Mouse (Mus musculus) limb, embryonic 14.5 days (tissue): ENCODE measurements at regions not wholly inside any gene's neighbourhood (a gene's known extent, or its start where the extent isn't known, plus 50 kb on each side); places are given as distances from the start of the nearest gene placed in this dataset.

Experiments
- ATAC-seq: fragments of 200-750 bp; cut with Nextera tagmentation; 2 replicates; pipeline ENCODE4 v1.8.0; 2017; ENCODE audit warnings: low read depth, moderate number of reproducible peaks, moderate TSS enrichment; ENCODE audit not compliant: low FRiP score
- DNase-seq: peaks from one replicate; pipeline ENCODE4 v3.0.0-alpha.2; 2015; ENCODE audit warnings: low spot score
- H3K27ac ChIP-seq: fragments of 300-500 bp; sonication (generic); replicated peaks from 2 replicates; pipeline ENCODE4 v1.5.1; 2014; ENCODE audit warnings: low read depth, mild to moderate bottlenecking, low read length, moderate library complexity, mixed read lengths
- H3K27me3 ChIP-seq: fragments of 300-500 bp; sonication (generic); 2 replicates; pipeline ENCODE4 v1.6.1; 2014; ENCODE audit warnings: low read length, mixed read lengths; ENCODE audit not compliant: control insufficient read depth, insufficient read depth
- H3K36me3 ChIP-seq: fragments of 300-500 bp; sonication (generic); 2 replicates; pipeline ENCODE4 v1.6.1; 2014; ENCODE audit warnings: mild to moderate bottlenecking, low read length, moderate library complexity, mixed read lengths; ENCODE audit not compliant: control insufficient read depth, insufficient read depth
- H3K4me1 ChIP-seq: fragments of 300-500 bp; sonication (generic); 2 replicates; pipeline ENCODE4 v1.6.1; 2014; ENCODE audit warnings: antibody characterized with exemption, low read length, mixed read lengths; ENCODE audit not compliant: control insufficient read depth, insufficient read depth
- H3K4me2 ChIP-seq: fragments of 300-500 bp; sonication (generic); replicated peaks from 2 replicates; pipeline ENCODE4 v1.6.1; 2014; ENCODE audit warnings: low read depth, mild to moderate bottlenecking, low read length, moderate library complexity; ENCODE audit not compliant: severe bottlenecking
- H3K4me3 ChIP-seq: fragments of 300-500 bp; sonication (generic); replicated peaks from 2 replicates; pipeline ENCODE4 v1.5.1; 2014; ENCODE audit warnings: low read length
- H3K9ac ChIP-seq: fragments of 300-500 bp; sonication (generic); 2 replicates; pipeline ENCODE4 v1.6.1; 2014; ENCODE audit warnings: mild to moderate bottlenecking, low read depth, low read length, moderate library complexity; ENCODE audit not compliant: severe bottlenecking
- H3K9me3 ChIP-seq: fragments of 300-500 bp; sonication (generic); 2 replicates; pipeline ENCODE4 v1.6.1; 2016; ENCODE audit warnings: low read length; ENCODE audit not compliant: control insufficient read depth
- POLR2A ChIP-seq: fragments of 200-500 bp; IDR thresholded peaks from 2 replicates; pipeline ENCODE4 v1.8.0; 2012; ENCODE audit warnings: inconsistent platforms, mild to moderate bottlenecking, moderate library complexity, borderline replicate concordance; ENCODE audit not compliant: insufficient read depth, insufficient read length; ENCODE audit errors: extremely low read depth
- WGBS: fragments of 180-500 bp; shearing (Covaris S2); extraction: QIAGEN DNeasy Blood & Tissue Kit; methylation state at CpG from one replicate; pipeline ENCODE4 v1.1.7; 2014; 5-methylcytosine and 5-hydroxymethylcytosine counted together

DNA sequence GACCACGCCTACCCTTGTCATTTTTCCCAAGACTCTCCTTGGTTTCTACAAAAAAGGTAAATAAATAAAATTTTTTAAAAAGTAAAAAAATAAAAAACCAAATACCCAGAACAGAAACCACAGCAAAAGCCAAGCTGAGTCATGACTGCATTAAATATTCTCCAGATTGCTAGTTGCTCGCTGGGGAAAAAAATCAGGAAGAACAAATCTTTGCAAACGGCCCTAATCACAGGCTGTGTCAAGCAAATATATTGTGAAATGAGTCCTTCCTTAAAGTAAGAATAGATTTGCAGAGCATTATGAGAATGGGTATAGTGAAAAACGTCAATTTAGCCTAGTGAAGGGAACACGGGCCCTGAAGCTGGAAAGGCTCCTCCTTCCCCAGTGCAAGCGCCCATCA is 86.6 kb upstream of the Pitrm1 start:
- Histone ChIP-seq H3K36me3 (no peaks in the 10 kb centered on the region), H3K4me1 (no peaks in the 10 kb centered on the region), H3K27ac (no peak overlapping the region), H3K9ac (no peak overlapping the region), H3K27me3 (no peaks in the 10 kb centered on the region), H3K4me2 (no peak overlapping the region), H3K4me3 (no peak overlapping the region), H3K9me3 (no peaks in the 10 kb centered on the region)
- no peak for ATAC-seq
- no peak for DNase-seq
- no peak for TF ChIP-seq POLR2A
- 82% methylated on average over 6 of the region's 6 CpGs for WGBS

- DNase-seq = no peak
- H3K4me3 ChIP-seq = no peak overlapping the region
- H3K9me3 ChIP-seq = no peaks in the 10 kb centered on the region
- WGBS = 40% methylated on average over 9 of the region's 9 CpGs
- no peak overlapping the region for H3K9ac ChIP-seq
- H3K27me3 ChIP-seq = no peaks in the 10 kb centered on the region
- 0 out of 2 replicates have a peak, but pooled peaks have one; percentile 12 for ATAC-seq
- no peak for TF ChIP-seq POLR2A
- H3K4me1 ChIP-seq = no peaks in the 10 kb centered on the region
- H3K36me3 ChIP-seq = no peaks in the 10 kb centered on the region
- H3K27ac ChIP-seq = no peak overlapping the region
- no peak overlapping the region for H3K4me2 ChIP-seq
Measured at GRCm38 (mm10) chr13:6465911-6466419, 82.0 kb upstream of the Pitrm1 start.

DNA sequence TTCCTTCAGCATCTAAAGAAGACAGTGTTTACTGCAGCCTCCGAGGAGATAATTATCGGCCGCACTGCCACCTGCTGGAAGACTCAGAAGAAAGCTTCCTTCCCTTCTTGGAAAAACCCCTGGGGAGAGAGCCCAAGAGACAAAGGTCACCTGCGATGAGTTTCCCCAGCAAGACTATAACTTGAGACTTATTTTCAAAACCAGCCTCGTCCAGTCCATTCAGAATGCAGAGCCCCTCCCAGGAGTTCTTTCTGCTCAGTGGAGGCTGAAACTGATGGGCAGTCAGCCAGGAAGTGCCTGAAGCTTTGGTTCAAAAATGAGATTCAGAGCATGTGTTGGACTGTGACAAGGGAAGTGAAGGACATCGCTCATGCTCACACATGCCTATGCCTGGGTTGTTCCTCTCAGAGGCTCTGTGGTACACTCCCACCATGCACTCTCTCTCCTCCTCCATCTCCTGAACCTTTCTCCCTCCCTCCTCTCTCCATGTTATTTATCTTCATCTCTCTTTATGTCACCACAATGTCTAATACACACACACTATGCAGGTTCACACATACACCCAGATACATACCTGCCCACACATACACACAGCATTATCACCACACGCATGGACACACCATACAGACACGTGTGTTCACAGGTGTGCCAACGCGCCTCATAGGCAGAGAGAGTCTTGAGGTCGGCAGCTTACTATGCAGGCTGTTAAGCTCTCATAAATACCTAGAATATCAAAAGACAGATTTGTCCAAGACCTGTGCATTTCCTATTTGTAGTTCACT is 78.3 kb upstream of the Pitrm1 start:
- no peaks in the 10 kb centered on the region for H3K9me3 ChIP-seq
- TF ChIP-seq POLR2A = no peak
- H3K4me1 ChIP-seq = no peaks in the 10 kb centered on the region
- no peak overlapping the region for H3K27ac ChIP-seq
- H3K4me3 ChIP-seq = no peak overlapping the region
- no peak overlapping the region for H3K9ac ChIP-seq
- ATAC-seq (no peak), DNase-seq (peak; percentile 36)
- 59% methylated on average over 11 of the region's 11 CpGs for WGBS
- H3K36me3 ChIP-seq = no peaks in the 10 kb centered on the region
- H3K4me2 ChIP-seq = no peak overlapping the region
- no peaks in the 10 kb centered on the region for H3K27me3 ChIP-seq

DNA sequence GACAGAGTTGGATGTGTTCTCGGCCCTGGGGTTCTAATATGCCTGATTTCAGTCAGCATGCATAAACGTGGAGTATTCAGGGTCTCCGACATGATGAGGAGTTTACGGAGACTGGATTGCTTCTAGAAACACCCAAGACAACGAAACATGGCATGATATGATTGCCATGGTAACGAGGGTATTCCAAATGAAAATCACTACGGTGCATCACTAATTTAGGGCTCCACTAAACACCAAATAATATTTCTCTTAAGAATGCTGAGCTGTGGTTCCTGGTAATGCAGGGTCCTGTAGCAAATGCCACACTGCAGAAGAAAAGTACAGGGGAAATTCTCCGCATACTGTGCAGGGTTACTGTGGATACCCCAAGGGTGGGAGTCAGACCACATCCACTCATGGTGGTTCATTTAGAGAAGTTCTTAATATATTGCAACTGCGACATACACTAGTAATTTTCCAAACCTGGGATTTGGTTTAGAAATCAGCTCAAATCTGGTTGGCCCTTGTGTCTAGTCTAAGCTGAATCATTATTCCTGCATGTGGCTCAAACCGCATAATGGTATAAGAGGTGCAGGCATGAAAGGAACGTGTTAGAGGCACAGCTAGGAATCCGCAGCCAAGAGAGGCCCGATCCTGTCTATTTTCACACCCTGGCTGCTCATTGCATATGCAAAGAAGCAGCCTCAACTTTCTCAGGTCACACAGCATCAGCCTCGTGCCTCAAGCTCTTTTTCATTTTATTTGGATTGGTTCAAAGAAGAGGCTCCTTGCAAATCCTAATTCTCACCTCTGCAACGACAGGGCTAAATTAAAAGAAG is 77.5 kb upstream of the Pitrm1 start:
- H3K27ac ChIP-seq = no peak overlapping the region
- H3K9me3 ChIP-seq = no peaks in the 10 kb centered on the region
- H3K4me2 ChIP-seq = no peak overlapping the region
- H3K4me3 ChIP-seq = no peak overlapping the region
- H3K27me3 ChIP-seq = no peaks in the 10 kb centered on the region
- no peak overlapping the region for H3K9ac ChIP-seq
- 66% methylated on average over 15 of the region's 15 CpGs for WGBS
- no peak for TF ChIP-seq POLR2A
- DNase-seq (no peak), ATAC-seq (no peak)
- no peaks in the 10 kb centered on the region for H3K4me1 ChIP-seq
- no peaks in the 10 kb centered on the region for H3K36me3 ChIP-seq

DNA sequence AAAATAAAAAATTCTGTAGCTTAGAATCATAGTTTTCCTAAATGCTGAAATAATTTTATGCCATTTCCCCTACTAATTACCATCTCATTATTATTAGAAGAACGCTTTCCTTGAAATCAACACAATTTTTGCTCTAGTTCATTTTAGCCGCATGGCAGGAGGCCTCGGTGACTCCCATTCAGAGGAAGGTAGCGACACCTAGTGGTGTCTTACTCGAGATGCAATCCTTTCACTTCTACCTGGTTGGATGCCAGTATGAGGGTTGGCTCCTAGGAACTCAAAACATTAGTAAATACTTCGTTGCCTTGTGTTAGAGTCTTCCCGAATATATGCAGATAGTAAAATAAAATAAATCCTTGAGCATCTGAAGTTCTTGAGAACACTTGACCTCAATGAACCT is 76.3 kb upstream of the Pitrm1 start:
- H3K4me1 ChIP-seq = no peaks in the 10 kb centered on the region
- no peak overlapping the region for H3K9ac ChIP-seq
- no peak overlapping the region for H3K4me3 ChIP-seq
- ATAC-seq = peak; percentile 60; the same call in 1 of the 2 replicates
- no peak overlapping the region for H3K4me2 ChIP-seq
- H3K9me3 ChIP-seq = no peaks in the 10 kb centered on the region
- no peak for TF ChIP-seq POLR2A
- H3K36me3 ChIP-seq = no peaks in the 10 kb centered on the region
- DNase-seq = peak; percentile 90
- H3K27ac ChIP-seq = no peak overlapping the region
- no peaks in the 10 kb centered on the region for H3K27me3 ChIP-seq
- 7% methylated on average over 7 of the region's 7 CpGs for WGBS
